Mouse (Mus musculus) neutrophil, adult 5-6 weeks (primary cell): ENCODE results near the gene B3gnt4. TPM values are rescaled to one million over a fixed set of nuclear protein-coding genes. Genes with fewer than 3 reads are reported as not detected.

Experiments used
- ATAC-seq: fragments of 151-379, 151-347 bp; 2 replicates; pipeline ENCODE4 v1.8.0; 2017; ENCODE audit warnings: mild to moderate bottlenecking, moderate TSS enrichment; ENCODE audit not compliant: insufficient number of reproducible peaks, poor library complexity, low FRiP score, severe bottlenecking; ENCODE audit errors: extremely low read depth
- total RNA-seq: library from RNA; stranded (forward); fragments of 200-1000 nt; gene quantifications from 2 replicates; pipeline ENCODE4 v1.2.3, GENCODE M21; 2017

The B3gnt4 gene
- total RNA-seq, 1 experiment from 2014 or later: not detected

DNA sequence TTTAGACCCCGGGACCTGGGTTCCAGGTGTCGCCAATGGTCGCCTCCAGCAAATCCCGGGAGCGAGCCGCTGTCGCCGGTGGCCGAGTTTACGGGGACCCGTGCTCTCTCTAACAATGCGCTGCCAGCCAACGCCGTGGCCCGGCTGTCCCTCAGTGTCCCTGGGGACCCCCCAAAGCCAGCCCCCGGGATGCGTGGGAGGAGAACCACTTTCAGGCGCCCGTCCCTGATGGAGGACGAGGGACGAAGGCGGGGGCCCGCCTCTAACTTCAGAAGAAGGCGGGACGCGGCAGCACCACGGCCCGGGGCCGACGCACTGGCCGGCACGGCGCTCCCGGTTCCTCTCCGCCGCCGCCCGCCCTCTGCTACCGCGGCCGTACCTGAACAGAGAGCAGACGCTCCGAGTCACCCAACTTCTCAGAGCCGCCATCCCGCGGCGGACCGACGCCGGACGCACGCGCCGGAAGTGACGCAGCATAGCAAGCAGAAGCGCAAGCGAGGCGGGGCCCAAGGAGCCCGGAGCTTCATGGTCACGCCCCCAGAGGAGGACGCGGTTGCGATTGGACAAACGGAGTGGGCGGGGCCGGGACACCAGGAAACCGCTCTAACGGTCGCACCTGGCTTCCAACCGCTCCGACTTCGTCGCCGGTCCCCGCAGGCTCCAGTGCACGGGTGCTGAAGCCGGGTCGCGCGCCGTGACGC, 13.6 kb downstream of the B3gnt4 start, which contains the start of gene Diablo:
Diablo (minus strand) TSS at position 485 of the 701 bp plus-strand sequence.
- peak; percentile 96 for ATAC-seq

DNA sequence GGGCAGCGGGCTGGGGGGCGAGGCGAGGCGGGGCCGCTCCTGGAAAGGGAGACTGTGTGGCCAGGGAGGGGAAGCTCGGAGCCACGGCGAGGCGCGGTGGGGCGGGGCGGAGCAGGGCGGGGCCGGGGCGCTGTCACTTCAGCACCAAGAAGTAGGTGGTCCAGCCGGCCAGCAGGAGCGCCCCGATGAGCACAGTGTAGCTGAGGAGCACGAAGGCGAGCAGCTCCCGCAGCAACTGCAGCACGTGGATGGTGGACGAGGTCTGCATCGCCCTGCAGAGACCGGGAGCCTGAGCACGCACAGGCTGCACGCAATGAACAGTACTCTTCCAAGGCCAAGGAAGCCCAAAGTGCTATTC, 14.1 kb downstream of the B3gnt4 start:
- peak; percentile 51 for ATAC-seq

DNA sequence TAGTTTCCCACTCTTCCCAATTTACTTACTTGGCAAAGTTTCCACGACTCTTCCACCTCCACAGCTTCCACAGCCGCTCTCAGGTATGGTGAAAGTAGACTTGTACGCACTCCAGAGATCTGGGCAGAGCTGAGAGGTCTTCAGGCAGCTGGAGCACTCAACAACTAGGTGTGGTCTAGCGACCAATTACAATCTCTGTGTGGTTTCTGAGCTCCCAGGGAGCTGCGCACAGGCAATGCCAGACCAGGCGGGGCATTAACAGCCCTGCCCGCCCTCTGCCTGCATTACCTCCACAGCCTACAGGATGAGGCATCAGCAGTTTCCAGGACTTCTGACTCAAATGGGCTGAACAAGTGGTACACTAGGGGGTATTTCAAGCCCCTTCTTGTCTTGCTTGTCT, 15.0 kb downstream of the B3gnt4 start, which contains the start of gene Gm49027:
Gm49027 (minus strand) TSS at position 208 of the 400 bp plus-strand sequence.
- ATAC-seq: no peak

DNA sequence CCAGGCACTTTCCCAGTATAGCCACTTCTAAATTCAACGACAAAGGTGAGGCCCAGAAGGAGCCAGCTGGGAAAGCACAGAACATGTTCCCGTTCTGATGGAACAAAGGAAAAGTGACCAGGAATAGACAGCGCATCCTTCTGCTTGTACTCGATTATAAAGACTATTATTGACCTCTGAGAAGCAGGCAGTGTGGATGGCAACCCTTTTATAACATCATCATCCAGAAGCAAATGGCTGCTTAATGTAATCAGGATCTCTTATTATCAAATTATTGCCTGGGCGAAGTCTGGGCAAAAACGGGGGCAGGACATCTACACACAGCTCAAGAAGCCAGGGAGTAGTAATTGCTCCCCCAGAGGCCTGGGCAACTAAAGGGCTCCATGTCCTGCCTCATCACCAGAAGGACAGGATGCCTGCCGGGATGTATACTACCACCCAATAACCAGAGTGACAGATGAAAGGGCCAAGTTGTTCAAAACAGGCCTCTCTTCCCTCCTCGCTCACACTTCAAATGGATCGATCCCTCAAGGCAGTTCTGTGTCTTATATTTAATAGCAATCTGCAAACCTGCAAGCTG, 15.7 kb downstream of the B3gnt4 start:
- ATAC-seq: no peak

DNA sequence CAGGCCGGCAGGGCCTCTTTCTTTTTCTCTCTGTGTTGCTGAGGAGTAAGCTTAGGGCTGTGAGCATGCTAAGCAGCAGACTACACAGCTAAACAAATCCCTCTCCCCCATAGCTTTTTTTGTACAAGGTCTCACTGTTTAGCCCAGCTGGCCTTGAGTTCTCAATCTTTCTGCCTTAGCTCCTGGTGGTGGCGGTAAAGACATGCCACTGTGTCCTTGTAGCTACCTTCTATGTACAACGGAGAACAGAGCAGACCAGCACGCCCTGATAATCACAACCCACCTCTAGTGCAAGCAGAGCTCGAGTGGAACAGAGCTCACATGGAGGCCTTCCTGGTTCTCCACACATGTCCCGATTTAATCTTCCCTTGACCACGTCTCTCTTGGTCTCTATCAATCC, 18.4 kb downstream of the B3gnt4 start:
- ATAC-seq: no peak

DNA sequence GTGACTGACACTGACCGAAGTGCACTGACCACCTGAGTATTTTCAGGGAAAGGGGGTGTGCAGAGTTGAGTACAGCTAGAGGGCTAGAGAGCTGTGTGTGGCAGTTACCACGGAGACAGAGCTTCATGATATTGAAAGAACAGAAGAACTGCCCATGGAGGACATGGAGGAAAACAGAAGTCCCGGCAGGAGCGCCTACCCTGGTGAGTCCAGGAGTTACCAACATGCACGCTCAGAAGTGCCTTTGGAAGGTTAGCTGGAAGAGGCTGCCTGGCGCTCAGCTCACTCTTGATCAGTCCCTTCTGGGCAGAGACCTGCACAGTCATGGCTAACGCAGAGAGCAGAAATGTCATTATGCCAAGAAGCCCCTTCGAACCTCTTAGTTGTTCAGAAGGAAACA, 19.8 kb downstream of the B3gnt4 start:
- no peak for ATAC-seq

DNA sequence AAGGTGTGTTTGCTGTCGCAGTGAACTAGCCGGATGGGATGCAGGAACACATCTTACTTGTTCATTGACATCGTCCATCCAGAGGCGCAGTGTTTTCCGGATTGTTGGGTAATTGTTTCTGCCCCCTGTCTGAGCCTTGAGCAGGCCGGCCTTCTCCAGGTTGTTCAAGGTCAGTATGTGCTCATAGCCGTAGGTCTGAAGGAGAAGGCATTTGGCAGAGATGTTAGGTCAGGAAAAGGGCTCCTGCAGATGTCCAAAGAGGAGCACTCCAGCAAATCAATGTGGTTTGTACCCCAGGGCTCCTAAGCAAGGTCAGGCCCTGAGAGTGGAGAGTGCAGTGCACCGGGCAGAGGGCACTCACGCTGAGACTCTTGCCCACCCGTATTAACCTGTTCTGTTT, 23.5 kb downstream of the B3gnt4 start:
- no peak for ATAC-seq

DNA sequence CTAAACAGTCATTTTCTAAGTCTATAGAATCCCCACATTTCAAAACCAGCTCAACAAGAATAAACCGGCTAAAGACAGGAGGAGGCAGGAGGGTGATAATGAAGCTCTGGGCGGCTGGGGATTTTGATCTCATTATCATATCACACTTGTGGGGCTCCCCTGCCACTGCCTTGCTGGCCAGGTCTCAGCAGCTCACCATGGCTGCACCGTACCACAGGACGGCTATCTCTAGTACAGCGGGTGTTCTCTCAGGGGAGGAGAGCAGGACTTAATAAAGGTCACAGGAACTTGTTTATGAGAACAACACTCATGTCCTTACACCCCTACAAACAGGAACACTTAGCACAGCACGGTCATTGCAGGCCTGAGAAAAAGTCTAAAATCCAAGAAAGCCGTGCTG, 45.4 kb downstream of the B3gnt4 start:
- no peak for ATAC-seq

DNA sequence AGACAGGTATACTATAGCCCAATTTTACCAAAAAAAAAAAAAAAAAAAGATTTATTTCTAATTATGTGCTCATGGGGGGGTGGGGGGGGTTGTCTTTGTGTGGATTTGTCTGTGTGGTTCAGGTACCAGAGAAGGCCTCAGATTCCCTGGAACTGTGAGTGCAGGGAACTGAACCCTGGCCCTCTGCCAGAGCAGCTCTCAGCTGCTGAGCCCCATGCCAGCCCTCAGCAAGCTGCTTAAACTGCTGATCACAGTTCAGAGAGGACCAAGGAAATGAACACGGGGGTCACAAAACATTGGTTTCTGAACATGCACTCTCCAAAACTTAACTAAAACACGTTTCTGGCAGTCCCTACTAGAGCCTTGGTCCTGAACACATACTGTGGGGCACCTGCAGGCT, 46.2 kb downstream of the B3gnt4 start:
- ATAC-seq: no peak

DNA sequence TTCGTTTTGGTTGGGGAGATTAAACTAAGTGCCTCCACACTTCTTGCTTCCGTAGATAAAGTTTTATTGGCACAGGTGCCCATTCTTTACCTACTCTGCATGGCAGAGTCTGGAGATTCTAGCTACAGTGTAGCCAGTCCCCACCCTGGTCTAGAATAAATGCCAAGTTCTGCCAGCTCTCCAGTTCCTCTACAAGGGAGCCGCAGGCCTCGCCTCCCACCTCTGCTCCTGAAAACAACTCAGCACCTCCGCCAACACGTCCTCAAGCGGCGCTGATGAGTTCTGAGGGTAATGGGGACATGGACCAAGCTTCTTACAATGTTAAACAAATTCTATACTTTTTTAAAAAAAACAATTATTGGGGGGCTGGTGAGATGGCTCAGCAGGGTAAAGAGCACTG, 49.3 kb downstream of the B3gnt4 start:
- no peak for ATAC-seq

DNA sequence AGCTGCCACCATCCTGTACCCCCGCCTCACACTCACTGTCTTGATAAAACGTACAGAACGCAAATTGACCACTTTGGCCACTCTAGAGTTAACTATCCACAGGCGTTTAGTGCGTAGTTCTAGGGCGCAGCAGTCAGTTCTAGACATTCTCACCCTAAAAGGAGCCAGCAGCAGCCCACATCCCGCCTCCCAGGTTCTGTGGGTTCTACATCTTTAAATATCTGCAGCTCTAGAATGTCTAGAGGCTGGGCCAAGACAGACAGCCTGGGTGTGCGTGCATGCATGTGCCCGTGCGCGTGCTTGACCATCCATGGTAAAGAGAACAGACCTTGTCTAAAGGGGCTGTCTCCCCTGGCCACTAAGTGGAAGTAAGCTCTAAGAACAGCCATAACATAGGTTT, 50.9 kb downstream of the B3gnt4 start:
- no peak for ATAC-seq

Other genes starting within 250 kb of the B3gnt4 start
- 26.6 and 28.3 TPM in 2 replicates for gene Bcl7a, start 166.6 kb upstream of the B3gnt4 start, total RNA-seq
- 50.7 and 57.7 TPM in 2 replicates for gene Mlxip, start 115.7 kb upstream of the B3gnt4 start, total RNA-seq
- not detected in 2 replicates for gene Lrrc43, start 21.2 kb upstream of the B3gnt4 start, total RNA-seq
- gene Il31, start 21.0 kb upstream of the B3gnt4 start, total RNA-seq: not detected in 2 replicates
- 34.1 and 41.3 TPM in 2 replicates for gene Diablo, start 13.7 kb downstream of the B3gnt4 start, total RNA-seq
- gene Gm49027, start 15.0 kb downstream of the B3gnt4 start, total RNA-seq: not detected in 2 replicates
- gene Vps33a, start 62.6 kb downstream of the B3gnt4 start, total RNA-seq: 25.3 and 28.9 TPM in 2 replicates
- 186 and 205 TPM in 2 replicates for gene Clip1, start 174.2 kb downstream of the B3gnt4 start, total RNA-seq
- gene Zcchc8, start 210.6 kb downstream of the B3gnt4 start, total RNA-seq: 78.0 and 87.7 TPM in 2 replicates
- gene Rsrc2, start 239.0 kb downstream of the B3gnt4 start, total RNA-seq: 384 and 420 TPM in 2 replicates
- gene Kntc1, start 239.3 kb downstream of the B3gnt4 start, total RNA-seq: 0.12 TPM in 1 of 2 replicates, not detected in the other